8 mouse cellular contexts compared by ENCODE assay signal in genomic region chr11:20331690-20332537, GRCm38 (mm10). TPM values are rescaled to one million over a fixed set of nuclear protein-coding genes. Genes with fewer than 3 reads are reported as not detected.
DNase-seq lines count a peak whose midpoint lies in the region; ATAC-seq and TF ChIP-seq lines count a peak whose summit lies in the region.

No protein-coding gene starts in this region.

- ATAC-seq in embryonic facial prominence, embryonic 15.5 days (ENCODE audit: insufficient number of reproducible peaks, low FRiP score, low TSS enrichment, low read depth) = 0 out of 2 replicates have a peak, but pooled peaks have one; percentile 2
- ATAC-seq in heart, embryonic 11.5 days (replicated peaks; ENCODE audit: insufficient number of reproducible peaks, low FRiP score, low TSS enrichment) = peak; percentile 9; the same call in 1 of the 2 replicates
- peak; percentile 22 for ATAC-seq in liver, embryonic 14.5 days (ENCODE audit: insufficient read depth)
- ATAC-seq in neural tube, embryonic 14.5 days (ENCODE audit: low read depth) = peak; percentile 36

- TF ChIP-seq CTCF in ES-Bruce4 (IDR thresholded peaks at IDR 0.05; ENCODE audit: low read depth, low read length) = no peak
- no peak for TF ChIP-seq CTCF in liver, embryonic 14.5 days (IDR thresholded peaks at IDR 0.05; ENCODE audit: low read depth)

- under 1% methylated on average over 61 of the region's 61 CpGs for WGBS in embryonic facial prominence, embryonic 15.5 days
- 2% methylated on average over 61 of the region's 61 CpGs for WGBS in heart, embryonic 11.5 days (ENCODE audit: insufficient replicate concordance)
- WGBS in liver, embryonic 14.5 days (ENCODE audit: insufficient replicate concordance) = 2% methylated on average over 61 of the region's 61 CpGs
- WGBS in neural tube, embryonic 14.5 days = under 1% methylated on average over 61 of the region's 61 CpGs

- no peak for TF ChIP-seq POLR2A in ES-Bruce4 (IDR thresholded peaks at IDR 0.05; ENCODE audit: insufficient read depth, low read length)

- H3K4me2 ChIP-seq in embryonic facial prominence, embryonic 15.5 days (replicated peaks) = peak overlapping the region; percentile 95
- H3K4me2 ChIP-seq in heart, embryonic 11.5 days = peak overlapping the region; percentile 99
- peak overlapping the region; percentile 82 for H3K4me2 ChIP-seq in liver, embryonic 14.5 days (ENCODE audit: low read depth)
- H3K4me2 ChIP-seq in neural tube, embryonic 14.5 days (ENCODE audit: low read depth, low read length) = peak overlapping the region; percentile 76

- no peaks in the 10 kb centered on the region for H3K36me3 ChIP-seq in ES-Bruce4 (ENCODE audit: control insufficient read depth, insufficient read depth, low read length, poor library complexity, severe bottlenecking)
- no peaks in the 10 kb centered on the region for H3K36me3 ChIP-seq in embryonic facial prominence, embryonic 15.5 days
- no peaks in the 10 kb centered on the region for H3K36me3 ChIP-seq in heart, embryonic 11.5 days (ENCODE audit: control insufficient read depth, insufficient read depth, low read length)
- H3K36me3 ChIP-seq in liver, embryonic 14.5 days (replicated peaks; ENCODE audit: control insufficient read depth, insufficient read depth, low read depth) = no peaks in the 10 kb centered on the region
- no peaks in the 10 kb centered on the region for H3K36me3 ChIP-seq in neural tube, embryonic 14.5 days (ENCODE audit: control insufficient read depth, insufficient read depth, low read length)

- no peak for TF ChIP-seq EP300 in ES-Bruce4 (IDR thresholded peaks at IDR 0.05; ENCODE audit: insufficient read depth, low read depth, low read length)
- TF ChIP-seq EP300 in liver, embryonic 14.5 days (IDR thresholded peaks at IDR 0.05; ENCODE audit: low read depth) = no peak

- H3K9me3 ChIP-seq in ES-Bruce4 (replicated peaks; ENCODE audit: control insufficient read depth, insufficient read depth, low read length, poor library complexity, severe bottlenecking) = no peaks in the 10 kb centered on the region
- no peaks in the 10 kb centered on the region for H3K9me3 ChIP-seq in embryonic facial prominence, embryonic 15.5 days (replicated peaks)
- H3K9me3 ChIP-seq in heart, embryonic 11.5 days (replicated peaks; ENCODE audit: control insufficient read depth, low read length) = no peaks in the 10 kb centered on the region
- no peaks in the 10 kb centered on the region for H3K9me3 ChIP-seq in liver, embryonic 14.5 days (ENCODE audit: control insufficient read depth, low read length)
- no peaks in the 10 kb centered on the region for H3K9me3 ChIP-seq in neural tube, embryonic 14.5 days (ENCODE audit: control insufficient read depth, low read length)

- H3K4me3 ChIP-seq in ES-Bruce4 (ENCODE audit: low read depth, low read length) = peak overlapping the region; percentile 79
- peak overlapping the region; percentile 70 for H3K4me3 ChIP-seq in embryonic facial prominence, embryonic 15.5 days (replicated peaks)
- peak overlapping the region; percentile 68 for H3K4me3 ChIP-seq in heart, embryonic 11.5 days (ENCODE audit: low read depth, low read length)
- H3K4me3 ChIP-seq in liver, embryonic 14.5 days (ENCODE audit: insufficient read depth in 1 of 2, low read depth in 2 of 2, low read length in 2 of 2) = peak overlapping the region; percentile 62 to 68
- H3K4me3 ChIP-seq in neural tube, embryonic 14.5 days (ENCODE audit: low read depth, low read length) = peak overlapping the region; percentile 73

- peak; percentile 59 for DNase-seq in adrenal gland, postnatal 10 days
- DNase-seq in kidney, postnatal 14 days = peak; percentile 34
- DNase-seq in liver, embryonic 14.5 days (ENCODE audit: low read depth in 3 of 3, low spot score in 3 of 3) = peak in 1 of 3 experiments; percentile 27
- DNase-seq in thymus, postnatal 4 days = peak; percentile 66

- peak overlapping the region; percentile 17; the same call in 1 of the 2 replicates for H3K27ac ChIP-seq in ES-Bruce4 (ENCODE audit: insufficient read depth, low read length)
- H3K27ac ChIP-seq in embryonic facial prominence, embryonic 15.5 days (replicated peaks) = peak overlapping the region; percentile 99
- peak overlapping the region; percentile 94 for H3K27ac ChIP-seq in heart, embryonic 11.5 days (ENCODE audit: low read depth, low read length)
- H3K27ac ChIP-seq in liver, embryonic 14.5 days = peak overlapping the region; percentile 87
- H3K27ac ChIP-seq in neural tube, embryonic 14.5 days (ENCODE audit: low read depth, low read length) = peak overlapping the region; percentile 91

- no peaks in the 10 kb centered on the region for H3K4me1 ChIP-seq in ES-Bruce4 (ENCODE audit: control insufficient read depth, insufficient read depth, low read length)
- H3K4me1 ChIP-seq in embryonic facial prominence, embryonic 15.5 days = peaks cover 20% of the 10 kb centered on the region
- peaks cover 2% of the 10 kb centered on the region; the same call in 1 of the 2 replicates for H3K4me1 ChIP-seq in heart, embryonic 11.5 days (ENCODE audit: control insufficient read depth, insufficient read depth, low read length)
- peaks cover 16 to 18% of the 10 kb centered on the region in 2 experiments for H3K4me1 ChIP-seq in liver, embryonic 14.5 days (replicated peaks; ENCODE audit: control insufficient read depth in 2 of 2, insufficient read depth in 2 of 2, low read length in 1 of 2)
- H3K4me1 ChIP-seq in neural tube, embryonic 14.5 days (ENCODE audit: control insufficient read depth, insufficient read depth, low read length) = peaks cover 7% of the 10 kb centered on the region

- H3K27me3 ChIP-seq in ES-Bruce4 (ENCODE audit: control insufficient read depth, insufficient read depth, low read length, poor library complexity, severe bottlenecking) = no peaks in the 10 kb centered on the region
- no peaks in the 10 kb centered on the region for H3K27me3 ChIP-seq in embryonic facial prominence, embryonic 15.5 days
- no peaks in the 10 kb centered on the region for H3K27me3 ChIP-seq in heart, embryonic 11.5 days (ENCODE audit: control insufficient read depth, insufficient read depth, low read length)
- no peaks in the 10 kb centered on the region for H3K27me3 ChIP-seq in liver, embryonic 14.5 days (ENCODE audit: control insufficient read depth, insufficient read depth, low read length)
- H3K27me3 ChIP-seq in neural tube, embryonic 14.5 days (ENCODE audit: control insufficient read depth, insufficient read depth, low read length) = no peaks in the 10 kb centered on the region

- H3K9ac ChIP-seq in ES-Bruce4 (ENCODE audit: low read depth, poor library complexity, severe bottlenecking) = peak overlapping the region; percentile 84
- peak overlapping the region; percentile 46 for H3K9ac ChIP-seq in embryonic facial prominence, embryonic 15.5 days
- H3K9ac ChIP-seq in heart, embryonic 11.5 days (ENCODE audit: low read depth, low read length) = peak overlapping the region; percentile 82
- H3K9ac ChIP-seq in liver, embryonic 14.5 days (replicated peaks) = peak overlapping the region; percentile 82
- peak overlapping the region; percentile 81 for H3K9ac ChIP-seq in neural tube, embryonic 14.5 days (replicated peaks; ENCODE audit: low read depth, low read length)

RNA-seq across cellular contexts. Expression of gene Slc1a4, which starts 0.6 kb away (rescaled TPM):
- polyA plus RNA-seq in ES-Bruce4 (2011; ENCODE audit: insufficient read depth, insufficient read length, low read depth, missing spikeins) = 18.4 and 20.2 TPM in 2 replicates
- total RNA-seq in adrenal gland, postnatal 10 days (2021) = 10 to 100 TPM in 1 of 2 experiments, 1 to 10 TPM in 1; 7.8 to 10.6 TPM
- 19.1 and 20.5 TPM in 2 replicates for polyA plus RNA-seq in embryonic facial prominence, embryonic 15.5 days (2015; fragmentation: Nextera tagmentation; extraction: Ambion mirVana)
- 7.9 and 10.6 TPM in 2 replicates for polyA plus RNA-seq in heart, embryonic 11.5 days (2014; fragmentation: Nextera tagmentation; extraction: Ambion mirVana)
- polyA plus RNA-seq in liver, embryonic 14.5 days (2012; rRNA removed) = 3.5 and 4.3 TPM in 2 replicates
- polyA plus RNA-seq in liver, embryonic 14.5 days (2014; fragmentation: Nextera tagmentation; extraction: Ambion mirVana) = 6.5 and 7.9 TPM in 2 replicates
- 56.9 and 63.6 TPM in 2 replicates for polyA plus RNA-seq in neural tube, embryonic 14.5 days (2014; fragmentation: Nextera tagmentation; extraction: Ambion mirVana)

Comparison
In these comparisons a context has a peak if more than half of its experiments do, and no peak if none do; other contexts are left out.
1. H3K27ac ChIP-seq: peak in every context shown above with its lines; median percentile 99 in embryonic facial prominence, embryonic 15.5 days; 94 in heart, embryonic 11.5 days; 91 in neural tube, embryonic 14.5 days; 87 in liver, embryonic 14.5 days; 17 in ES-Bruce4.